Mouse (Mus musculus) T-cell, adult 2 months (primary cell): ENCODE measurements around the gene 1700016C15Rik.

Experiments
- DNase-seq: peaks from one replicate; pipeline ENCODE4 v3.0.0; 2022; ENCODE audit warnings: low spot score

Gene 1700016C15Rik

DNA sequence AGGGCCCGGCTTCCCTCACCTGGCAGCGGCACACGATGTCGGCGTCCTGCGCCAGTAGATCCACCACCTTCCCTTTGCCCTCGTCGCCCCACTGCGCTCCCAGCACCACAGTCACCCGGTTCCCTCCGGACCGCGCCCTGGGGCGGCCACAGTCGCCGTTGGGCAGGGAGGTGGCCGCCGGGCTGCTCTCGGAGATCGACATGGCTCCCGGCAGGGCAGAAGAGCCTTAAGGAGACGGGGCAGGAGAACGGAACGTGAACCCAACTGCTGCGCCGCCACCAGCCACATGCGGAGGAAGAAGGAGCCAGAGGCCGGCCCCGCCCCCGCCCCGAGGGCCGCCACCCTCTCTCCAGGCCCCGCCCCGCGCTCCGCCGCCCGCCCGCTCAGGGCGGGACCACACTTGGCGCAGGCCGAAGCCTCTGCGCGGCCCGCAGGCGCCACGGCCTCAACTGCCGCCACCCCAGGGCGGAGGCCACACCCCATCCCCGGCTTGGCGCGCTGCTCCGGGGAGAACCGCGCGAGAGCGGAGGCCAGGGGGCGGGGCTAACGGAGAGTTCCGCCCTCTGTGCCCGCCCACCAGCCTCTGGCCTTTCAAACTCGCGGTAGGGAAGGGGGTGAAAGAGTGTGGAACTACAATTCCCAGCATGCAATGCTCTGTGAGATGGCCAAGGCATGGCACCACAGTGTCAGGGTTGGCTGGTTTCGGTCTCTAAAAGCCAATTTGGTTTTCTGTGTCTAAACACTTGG is 66.8 kb downstream of the 1700016C15Rik start, which contains the start of gene Adss:
Gene Adss (minus strand): TSS at position 319 of the 747 bp plus-strand sequence.
- peak; percentile 100 for DNase-seq

- DNase-seq, result peak; percentile 7
Measured at GRCm38 (mm10) chr1:177797151-177797755, 67.6 kb downstream of the 1700016C15Rik start.
